Mouse (Mus musculus) ZHBTc4 (cell line): ENCODE measurements around the gene Nploc4.
"Not testable (repeated sequence)": the region's sequence is repeated elsewhere in the genome, so short reads cannot be mapped to it uniquely, and the experiment has no call there.

Experiments
- DNase-seq: peaks from one replicate; pipeline ENCODE4 v3.0.0-alpha.2; 2011; ENCODE audit warnings: low read depth, low spot score

Nploc4 gene

DNA sequence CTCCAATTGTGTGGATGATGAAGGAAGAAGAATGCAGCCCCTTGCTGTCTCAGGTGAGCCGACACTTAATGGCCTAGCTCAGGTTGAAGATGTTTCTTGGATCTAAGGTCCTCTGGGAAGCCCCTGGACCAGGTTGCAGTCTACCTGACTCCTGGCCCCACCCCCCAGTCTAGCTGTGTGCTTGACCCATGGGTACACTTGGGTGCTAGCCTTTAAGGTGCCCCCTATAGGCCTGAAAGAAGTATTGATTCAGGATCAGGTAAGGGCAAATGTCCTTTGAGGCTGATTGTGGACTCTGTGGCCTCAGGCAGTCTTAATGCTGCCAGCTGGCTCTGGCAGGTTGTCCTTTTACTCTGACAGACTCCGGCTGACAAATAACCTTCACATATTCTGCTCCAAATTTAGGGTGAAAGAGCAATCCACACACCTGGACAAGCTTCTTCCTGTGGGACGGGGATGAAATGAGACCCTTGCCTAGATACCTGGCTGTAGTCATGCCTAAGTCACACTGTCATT lies 5.3 kb upstream of the Nploc4 start:
- no peak for DNase-seq

DNA sequence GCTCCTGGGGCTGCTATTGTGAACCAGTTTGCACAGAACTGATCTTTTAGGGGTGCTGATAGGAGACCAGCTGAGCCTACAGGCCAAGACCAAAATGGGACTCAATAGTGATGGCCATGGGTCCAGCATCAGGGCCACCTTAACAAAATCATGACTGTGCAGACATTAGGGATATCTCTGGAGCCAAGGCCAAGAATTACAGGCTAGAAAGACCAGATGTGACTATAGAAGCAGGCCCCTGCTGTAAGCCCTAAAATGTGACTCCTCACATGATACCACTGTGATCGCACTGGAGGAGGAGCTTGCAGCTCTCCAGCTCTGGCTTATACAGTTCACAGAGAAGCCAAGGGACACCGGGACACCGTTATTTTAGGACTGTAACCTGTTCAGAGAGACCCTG lies 4.8 kb upstream of the Nploc4 start, which contains the start of gene Tspan10:
TSS of gene Tspan10 (plus strand) at position 301 of the 400 bp plus-strand sequence.
- no peak for DNase-seq

DNA sequence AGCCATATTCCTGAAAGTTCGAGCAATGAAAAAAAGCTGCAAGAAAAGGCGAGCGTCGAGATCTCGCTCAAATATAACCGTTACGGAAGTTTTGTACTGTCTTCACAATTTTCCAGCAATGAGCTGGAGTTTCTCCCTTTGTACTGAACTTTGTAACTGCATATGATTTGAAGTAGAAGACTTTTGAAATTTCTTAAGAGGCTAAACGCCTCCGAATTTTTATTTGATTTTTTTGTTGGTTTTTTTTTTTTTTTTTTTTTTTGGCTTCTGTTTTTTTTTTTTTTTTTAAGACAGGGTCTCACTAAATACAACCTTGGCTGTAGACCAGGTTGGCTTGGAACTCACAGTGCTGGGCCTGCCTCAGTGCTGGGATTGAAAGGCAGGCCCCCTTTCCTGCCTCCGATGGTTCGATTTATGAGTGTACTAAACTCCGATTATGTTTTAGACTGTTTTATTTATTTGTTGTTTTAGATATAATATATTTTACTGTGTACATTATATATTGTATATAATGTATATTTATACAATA lies 413 bp upstream of the Nploc4 start:
- DNase-seq, result no peak

DNA sequence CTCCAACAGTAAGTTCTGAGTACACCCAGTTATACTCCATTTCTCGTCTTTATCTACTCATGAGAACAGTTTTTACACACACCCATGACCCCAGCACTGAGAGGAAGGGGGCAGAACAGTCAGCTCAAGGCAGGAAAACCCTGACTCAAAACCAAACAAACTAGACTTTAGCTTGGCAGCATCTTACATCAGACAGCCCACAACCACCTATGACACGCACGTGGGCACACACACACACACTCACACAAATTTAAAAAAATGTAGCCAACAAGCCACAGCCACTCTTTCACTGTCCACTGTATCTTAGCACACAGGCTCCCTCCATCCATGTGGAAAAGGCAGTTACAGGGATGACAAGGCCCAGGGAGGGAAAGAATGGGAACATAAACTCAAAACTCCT lies 10.8 kb downstream of the Nploc4 start:
- DNase-seq, result no peak

DNA sequence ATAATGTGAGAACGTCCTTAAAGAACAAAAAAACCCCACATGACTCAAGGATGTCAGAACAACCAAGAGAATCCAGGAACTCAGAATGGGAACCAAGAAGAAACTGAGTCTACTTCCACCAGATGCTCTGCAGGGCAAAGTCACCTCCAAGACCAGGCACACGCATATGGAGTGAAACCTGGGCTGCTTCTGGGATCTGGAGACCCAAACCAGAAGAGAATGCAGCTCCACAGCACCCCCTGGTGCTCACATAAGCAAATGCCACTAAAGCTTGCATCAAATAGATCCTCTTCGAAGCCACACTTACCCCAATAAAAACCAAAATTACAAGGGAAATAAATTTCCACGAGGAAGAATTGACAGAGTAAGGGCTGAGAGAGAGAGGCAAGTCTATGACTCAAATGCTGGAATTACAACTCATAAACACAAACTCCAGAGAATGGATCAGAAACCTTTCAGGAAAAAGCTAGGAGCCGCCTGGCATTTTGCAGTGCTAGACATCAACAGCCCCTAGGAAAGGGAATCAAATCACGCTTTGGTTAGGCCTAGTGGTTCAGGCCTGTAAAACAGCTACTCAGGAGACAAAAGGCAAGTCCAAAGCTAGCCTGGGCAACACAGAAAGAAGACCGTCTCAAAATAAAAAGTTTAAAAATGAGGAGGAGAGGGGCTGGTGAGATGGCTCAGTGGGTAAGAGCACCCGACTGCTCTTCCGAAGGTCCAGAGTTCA lies 13.8 kb downstream of the Nploc4 start:
- peak; percentile 91 for DNase-seq

DNA sequence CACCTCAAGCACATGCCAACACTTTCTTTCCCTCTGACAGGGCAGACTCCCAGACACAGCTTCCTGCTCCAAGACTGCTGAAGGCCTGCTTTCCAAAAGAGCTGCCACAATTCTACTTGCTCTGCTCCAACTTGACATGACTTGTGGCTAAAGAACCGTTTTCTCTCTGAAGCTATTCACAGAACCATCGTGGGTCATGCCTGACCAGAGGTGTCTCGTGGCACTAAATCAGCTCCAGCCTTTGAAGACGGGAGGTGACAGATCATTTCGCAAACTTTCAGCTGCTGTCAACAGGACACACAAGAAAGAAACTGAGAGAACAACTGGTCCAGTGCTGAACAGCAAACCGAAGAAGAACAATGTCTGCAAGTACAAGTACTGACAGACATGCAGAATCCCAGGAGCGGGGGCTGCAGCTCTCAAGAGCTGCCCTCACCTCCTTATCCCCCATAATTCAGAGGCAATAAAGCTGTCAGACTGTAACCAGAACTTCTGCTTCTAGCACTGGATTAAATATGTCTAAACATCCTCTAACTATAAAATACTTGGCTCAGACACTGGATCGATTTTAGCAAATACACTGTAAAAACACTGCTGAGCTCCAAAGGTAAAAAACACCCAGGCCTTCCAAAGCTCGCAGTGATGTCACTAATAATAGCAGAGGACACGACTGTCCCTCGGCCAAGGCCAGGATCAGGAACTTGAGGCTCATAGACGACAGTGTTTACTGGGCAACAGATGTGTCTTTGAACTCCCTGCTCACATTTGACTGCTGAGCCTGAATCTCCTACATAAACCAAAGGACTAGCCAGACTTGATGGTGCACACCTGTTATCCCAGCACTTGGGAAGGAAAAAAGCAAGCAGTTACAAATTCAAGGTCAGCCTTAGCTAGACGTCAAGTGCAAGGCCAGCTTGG lies 14.6 kb downstream of the Nploc4 start:
- no peak for DNase-seq

DNA sequence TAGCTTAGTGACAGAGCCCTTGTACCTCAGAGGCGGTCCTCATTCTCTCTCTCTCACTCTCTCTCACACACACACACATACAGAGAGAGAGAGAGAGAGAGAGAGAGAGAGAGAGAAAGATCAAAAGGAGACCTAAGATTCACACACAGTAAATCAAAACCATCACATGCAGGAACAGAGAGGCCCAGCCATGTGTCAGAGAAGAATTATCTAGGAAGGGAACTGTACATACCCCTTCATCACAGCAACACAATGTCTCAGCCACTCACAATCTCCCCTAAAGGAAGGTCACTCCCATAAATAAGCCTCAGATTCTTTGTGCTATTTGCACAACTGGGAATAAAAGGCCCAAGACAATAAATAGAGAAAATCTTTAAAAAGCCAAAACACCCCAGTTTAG lies 18.9 kb downstream of the Nploc4 start:
- no peak for DNase-seq

DNA sequence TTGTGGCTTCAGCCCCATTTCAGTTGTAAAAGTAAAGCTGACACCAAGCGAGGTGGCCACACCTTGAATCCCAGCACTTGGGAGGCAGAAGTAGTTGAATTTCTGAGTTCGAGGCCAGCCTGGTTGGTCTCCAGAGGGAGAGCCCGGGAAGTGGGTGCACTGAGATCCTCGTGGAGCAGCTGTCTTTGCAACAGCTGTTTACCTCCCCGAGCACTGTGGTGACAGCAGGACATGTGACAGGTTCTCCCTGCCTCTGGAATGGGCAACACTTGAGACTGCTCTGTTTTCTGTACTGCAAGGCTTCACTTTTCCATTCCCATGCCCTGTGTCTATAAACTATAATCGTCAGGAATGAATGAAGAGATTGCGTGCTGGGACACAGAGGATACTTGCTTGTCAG lies 19.7 kb downstream of the Nploc4 start:
- DNase-seq, result no peak

DNA sequence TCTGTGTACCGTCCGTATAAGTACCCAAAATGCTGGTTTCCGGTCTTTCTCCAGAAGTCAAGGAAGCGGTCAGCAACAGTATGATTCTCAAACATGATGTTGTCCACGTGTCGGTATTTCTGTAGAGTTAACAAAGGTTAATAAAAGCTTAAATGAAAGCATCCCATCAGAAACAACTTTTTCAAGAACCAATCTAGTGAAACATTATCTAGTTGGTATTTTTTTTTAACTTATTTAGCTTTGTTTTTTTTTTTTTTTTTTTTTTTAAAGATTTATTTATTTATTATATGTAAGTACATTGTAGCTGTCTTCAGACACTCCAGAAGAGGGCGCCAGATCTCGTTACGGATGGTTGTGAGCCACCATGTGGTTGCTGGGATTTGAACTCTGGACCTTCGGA lies 23.9 kb downstream of the Nploc4 start:
- not testable (repeated sequence) for DNase-seq

DNA sequence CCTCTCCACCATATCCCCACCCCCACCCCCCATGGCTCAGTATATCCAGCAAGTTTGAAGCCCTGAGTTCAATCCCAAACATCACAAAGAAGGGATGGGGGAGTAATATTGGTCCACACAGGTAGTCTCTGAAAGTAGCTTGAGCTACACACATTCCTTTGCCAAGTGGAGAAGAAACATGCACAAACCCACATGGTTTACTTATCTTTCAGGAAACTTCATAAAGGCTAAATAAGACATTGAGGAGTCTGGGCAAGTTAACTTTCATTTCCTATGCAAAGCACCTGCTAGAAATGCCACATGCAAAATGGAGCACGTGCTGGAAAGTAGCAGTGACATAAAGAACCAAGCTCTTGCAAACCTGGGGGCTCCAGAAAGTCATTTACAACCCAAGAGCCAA lies 31.1 kb downstream of the Nploc4 start:
- no peak for DNase-seq

DNA sequence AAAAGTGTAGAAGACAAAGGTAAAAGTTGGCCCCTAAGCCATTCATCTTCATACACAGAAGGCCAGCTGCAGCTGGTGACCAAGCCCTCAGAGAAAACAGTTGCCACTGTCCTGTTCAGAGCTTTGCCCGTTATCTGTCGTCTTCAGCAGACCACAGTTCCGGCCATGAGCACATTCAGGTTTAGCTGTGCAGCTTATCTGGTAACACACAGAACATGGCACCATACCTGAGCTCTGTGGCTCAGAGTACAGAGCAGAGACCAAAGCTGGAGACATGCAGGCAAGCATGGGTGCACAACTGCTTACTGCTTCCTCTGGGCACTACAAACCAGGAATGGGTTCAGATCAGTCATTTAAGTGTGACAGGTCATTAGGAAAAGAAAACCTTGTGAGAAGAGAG lies 31.6 kb downstream of the Nploc4 start:
- no peak for DNase-seq

DNA sequence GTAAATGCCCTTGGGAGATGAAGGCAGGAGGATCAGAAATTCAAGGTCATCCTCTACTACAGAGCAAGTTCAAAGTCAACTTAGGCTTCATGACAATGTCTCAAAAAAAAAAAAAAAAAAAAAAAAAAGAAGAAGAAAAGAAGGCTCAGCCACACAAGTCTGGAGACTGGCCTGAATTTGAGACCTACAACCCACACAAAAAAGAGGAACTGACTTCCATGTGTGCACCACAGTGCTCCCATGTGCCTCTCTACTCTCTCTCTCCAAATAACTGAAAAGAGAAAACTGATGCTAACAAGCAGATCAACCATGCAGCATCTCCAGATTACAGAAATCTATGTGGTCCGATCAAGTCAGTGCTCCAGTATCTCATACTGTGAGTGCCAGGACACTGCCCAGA lies 32.7 kb downstream of the Nploc4 start:
- DNase-seq, result no peak

DNA sequence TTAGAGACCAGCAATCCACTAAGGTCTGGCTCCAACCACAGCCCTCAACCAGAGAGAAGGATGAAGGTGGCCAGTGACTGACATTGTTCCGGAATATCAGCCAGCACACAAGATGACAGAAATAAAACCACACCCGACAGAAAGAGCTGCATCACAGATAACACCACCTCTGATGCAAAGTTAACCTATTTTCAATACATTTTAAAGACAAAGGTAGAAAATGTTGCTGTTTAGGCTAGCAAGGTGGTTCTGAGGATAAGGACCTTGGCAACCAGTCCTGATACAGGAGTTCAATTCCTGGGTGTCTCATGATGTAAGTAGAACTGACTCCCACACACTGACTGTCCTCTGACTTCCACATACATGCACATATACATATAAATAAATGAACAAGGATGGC lies 38.2 kb downstream of the Nploc4 start:
- DNase-seq, result peak; percentile 48

DNA sequence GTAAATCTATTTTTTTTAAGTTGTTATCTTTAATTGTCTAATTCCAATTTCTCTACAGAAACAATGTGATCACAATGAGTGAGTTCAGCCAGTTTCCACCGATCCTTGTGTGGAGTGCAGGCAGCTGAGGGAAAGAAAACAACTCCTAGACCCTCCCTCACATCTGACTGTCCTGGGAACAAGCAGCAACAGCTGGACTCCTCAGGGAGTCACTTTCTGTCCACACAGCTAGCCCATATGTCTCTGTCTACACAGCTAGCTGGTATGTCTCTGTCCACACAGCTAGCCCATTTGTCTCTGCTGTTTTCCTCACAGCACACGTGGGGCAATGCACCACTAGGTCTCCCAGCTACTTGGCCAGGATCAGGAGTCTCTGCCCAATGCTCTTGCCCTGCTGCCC lies 39.9 kb downstream of the Nploc4 start:
- DNase-seq, result no peak

DNA sequence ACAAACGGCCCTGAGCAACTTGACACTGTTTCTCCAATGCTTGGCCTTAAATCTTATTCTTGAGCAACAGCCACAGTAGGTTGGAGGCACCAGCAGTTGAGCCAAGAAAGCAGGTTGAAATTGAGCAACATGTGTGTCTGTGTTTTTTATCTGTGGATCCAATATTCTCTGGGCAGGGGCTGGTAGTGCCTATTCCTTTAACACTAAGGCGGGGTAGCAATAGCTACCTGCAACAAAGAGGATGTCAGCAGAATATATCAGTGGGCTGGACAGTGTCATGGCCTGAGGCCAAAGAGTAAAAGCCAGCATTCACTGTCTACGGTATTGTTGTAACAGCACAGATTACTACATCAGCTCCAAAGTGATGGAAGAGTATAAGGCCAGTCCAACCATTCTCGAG lies 41.8 kb downstream of the Nploc4 start:
- DNase-seq, result no peak

DNA sequence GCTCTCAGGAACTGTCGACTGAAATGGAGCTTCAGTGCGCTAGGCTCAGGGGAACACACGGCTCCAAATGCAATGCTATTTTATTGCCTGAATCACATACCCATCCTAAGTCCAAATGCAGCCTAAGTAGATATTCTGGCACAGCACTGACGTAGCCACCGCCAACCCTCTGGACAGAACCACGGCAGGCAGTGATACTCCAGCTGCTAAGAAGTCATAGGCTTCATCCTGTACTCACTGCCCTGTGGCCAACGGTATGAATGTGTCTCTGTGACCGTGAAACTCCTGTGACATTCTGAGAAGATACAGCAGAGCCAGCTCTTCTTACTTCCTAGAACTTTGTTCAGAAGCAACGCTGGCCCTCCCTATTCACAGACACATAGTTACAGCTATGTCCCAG lies 48.9 kb downstream of the Nploc4 start:
- DNase-seq, result no peak

DNA sequence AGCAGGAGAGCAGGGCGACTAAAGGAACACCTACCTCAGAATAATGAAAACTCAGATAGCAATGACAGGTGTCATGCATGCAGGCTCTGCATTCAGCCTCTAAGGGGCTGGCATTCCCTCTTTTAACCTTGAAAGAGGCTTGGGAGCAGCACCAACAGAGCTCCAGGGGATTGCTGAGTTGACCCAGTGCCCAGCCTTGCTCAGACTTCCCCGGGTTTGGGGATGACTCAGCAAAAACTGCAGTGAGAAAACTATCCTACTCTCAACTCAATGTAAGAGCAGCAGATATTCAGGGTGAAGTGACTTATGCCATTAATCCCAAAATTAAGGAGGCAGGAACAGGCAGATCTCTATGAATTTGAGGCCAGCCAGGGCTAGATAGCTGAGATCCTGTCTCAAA lies 50.4 kb downstream of the Nploc4 start:
- peak; percentile 45 for DNase-seq

DNA sequence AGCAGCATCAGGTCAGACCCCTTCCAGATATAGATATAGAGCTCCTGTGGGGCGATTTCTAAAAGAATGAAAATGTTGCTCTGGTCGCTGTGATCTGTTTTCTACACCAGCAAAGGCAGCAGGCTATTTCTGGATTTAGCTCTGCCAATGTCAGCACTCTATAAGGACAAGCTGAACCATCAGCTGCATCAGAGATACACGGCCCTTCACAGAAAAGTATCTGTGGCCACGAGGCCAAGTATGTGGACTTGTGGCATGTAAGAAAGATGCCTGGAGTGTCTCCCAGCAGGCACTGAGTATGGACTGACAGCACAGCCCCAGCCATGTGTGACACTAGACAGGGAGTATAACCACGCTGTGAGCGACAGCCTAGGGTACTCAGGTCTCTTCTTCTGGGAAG lies 50.9 kb downstream of the Nploc4 start:
- no peak for DNase-seq

DNA sequence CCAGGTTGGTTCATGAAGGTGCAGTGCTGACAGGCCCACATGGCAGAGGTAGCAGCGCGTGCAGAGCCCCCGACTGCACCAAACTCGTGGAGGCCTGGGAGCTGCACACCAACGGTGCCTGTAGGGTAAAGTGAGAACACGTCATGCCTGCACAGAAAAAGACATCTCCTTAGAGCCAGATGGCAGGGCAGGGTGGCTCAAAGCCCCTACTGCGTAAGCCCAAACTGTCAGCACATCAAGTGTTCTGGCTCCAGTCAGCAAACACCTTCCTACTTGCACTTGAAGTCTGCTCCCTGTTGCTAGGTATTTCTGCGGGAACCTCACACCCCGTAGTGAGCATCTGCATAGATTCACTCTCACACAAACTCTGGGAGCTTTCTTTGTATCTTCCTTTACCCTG lies 55.0 kb downstream of the Nploc4 start:
- no peak for DNase-seq

DNA sequence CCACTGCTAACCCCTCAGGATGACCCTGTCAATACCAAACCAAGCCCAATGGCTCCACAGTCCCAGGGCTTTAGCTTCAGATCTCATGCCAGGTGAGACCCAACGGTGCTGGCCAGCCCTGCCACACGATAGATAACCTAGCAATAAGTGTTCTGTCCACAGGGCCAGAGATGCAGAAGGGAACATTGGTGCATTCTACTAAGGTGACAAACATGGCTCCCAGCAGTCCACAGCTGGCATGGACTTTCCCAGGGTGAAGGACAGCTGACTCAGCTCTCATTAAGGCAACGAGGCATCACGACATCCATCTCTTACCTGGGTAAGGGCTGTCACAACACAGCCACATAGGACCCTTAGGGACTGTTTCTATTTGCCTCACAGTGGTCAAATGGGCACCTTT lies 56.4 kb downstream of the Nploc4 start:
- no peak for DNase-seq

DNA sequence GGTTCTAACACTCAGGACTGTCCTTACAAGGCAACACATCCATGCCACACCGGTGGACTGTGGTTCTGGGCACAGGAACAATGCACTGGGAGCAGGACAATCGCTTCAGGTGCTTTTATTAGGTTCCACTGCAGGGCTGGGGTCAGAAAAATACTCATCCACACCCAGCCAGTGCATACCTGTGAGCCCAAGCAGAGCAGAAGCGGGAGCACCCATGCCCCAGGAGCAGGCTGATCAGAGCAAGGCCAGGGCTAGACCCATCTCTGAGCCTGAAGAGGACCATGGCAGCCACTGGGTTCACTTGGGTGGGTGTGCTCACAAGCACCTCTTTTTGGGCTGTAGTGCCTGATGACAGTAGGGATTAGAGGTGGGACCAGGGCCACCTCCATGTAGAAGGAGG lies 57.2 kb downstream of the Nploc4 start:
- no peak for DNase-seq
